Mouse (Mus musculus) forebrain, embryonic 16.5 days (tissue): ENCODE measurements around the gene Letm1. TPM values are rescaled to one million over a fixed set of nuclear protein-coding genes. Genes with fewer than 3 reads are reported as not detected.

Experiments used
- ATAC-seq: fragments of 200-750 bp; cut with Nextera tagmentation; 2 replicates; pipeline ENCODE4 v1.8.0; 2017; ENCODE audit warnings: mild to moderate bottlenecking, moderate library complexity
- H3K27ac ChIP-seq: fragments of 300-500 bp; sonication (generic); 2 replicates; pipeline ENCODE4 v1.5.1; 2014; ENCODE audit warnings: low read length, control low read depth
- H3K27me3 ChIP-seq: fragments of 300-500 bp; sonication (generic); replicated peaks from 2 replicates; pipeline ENCODE4 v1.6.1; 2014; ENCODE audit warnings: low read length; ENCODE audit not compliant: control insufficient read depth, insufficient read depth
- H3K36me3 ChIP-seq: fragments of 300-500 bp; sonication (generic); 2 replicates; pipeline ENCODE4 v1.6.1; 2014; ENCODE audit not compliant: control insufficient read depth, insufficient read depth
- H3K4me1 ChIP-seq: fragments of 300-500 bp; sonication (generic); replicated peaks from 2 replicates; pipeline ENCODE4 v1.6.1; 2014; ENCODE audit warnings: low read length; ENCODE audit not compliant: control insufficient read depth, insufficient read depth
- H3K4me2 ChIP-seq: fragments of 300-500 bp; sonication (generic); 2 replicates; pipeline ENCODE4 v1.6.1; 2014; ENCODE audit warnings: mild to moderate bottlenecking, low read length, control low read depth
- H3K4me3 ChIP-seq: fragments of 300-500 bp; sonication (generic); replicated peaks from 2 replicates; pipeline ENCODE4 v1.5.1; 2014; ENCODE audit warnings: mild to moderate bottlenecking, low read length, control low read depth
- H3K9ac ChIP-seq: fragments of 300-500 bp; sonication (generic); replicated peaks from 2 replicates; pipeline ENCODE4 v1.6.1; 2014; ENCODE audit warnings: low read depth, low read length, control low read depth
- H3K9me3 ChIP-seq: fragments of 300-500 bp; sonication (generic); 2 replicates; pipeline ENCODE4 v1.6.1; 2016; ENCODE audit warnings: low read length; ENCODE audit not compliant: control insufficient read depth
- WGBS: fragments of 180-500 bp; shearing (Covaris S2); extraction: QIAGEN DNeasy Blood & Tissue Kit; methylation state at CpG from one replicate; pipeline ENCODE4 v1.1.7; 2014; 5-methylcytosine and 5-hydroxymethylcytosine counted together
- polyA plus RNA-seq: library from polyadenylated mRNA; unstranded; fragments of >200 nt; fragmentation: Nextera tagmentation; extraction: Ambion mirVana; gene quantifications from 2 replicates; pipeline ENCODE4 v1.2.1, GENCODE M21; 2015

Letm1 gene
- polyA plus RNA-seq, 1 experiment from 2014 or later = 68.1 TPM

DNA sequence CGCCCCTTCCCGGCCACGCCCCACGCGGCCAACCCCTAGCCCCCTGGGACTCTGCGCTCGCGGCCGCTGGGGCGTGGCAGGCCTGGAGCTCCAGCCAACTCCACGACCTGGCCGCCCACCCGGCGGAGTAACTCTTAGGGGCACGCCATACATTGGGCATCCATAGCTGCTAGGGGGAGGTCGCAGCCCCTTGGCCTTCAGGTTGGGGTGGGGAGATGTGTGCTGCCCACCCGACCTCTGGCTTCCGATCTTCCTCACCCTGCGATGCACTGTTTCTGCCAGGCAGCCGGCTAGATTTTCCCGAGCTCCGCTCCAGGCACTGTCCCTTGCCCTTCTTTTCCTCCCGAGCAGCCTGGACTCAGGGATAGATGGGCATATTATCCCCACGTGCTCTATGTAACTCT is 86.9 kb downstream of the Letm1 start:
- Histone ChIP-seq H3K27me3 (0 out of 2 replicates have a peak, but pooled peaks cover 6% of the 10 kb centered on the region), H3K9me3 (no peaks in the 10 kb centered on the region), H3K4me1 (peaks cover 57% of the 10 kb centered on the region), H3K4me3 (peak overlapping the region; percentile 53), H3K9ac (peak overlapping the region; percentile 77), H3K4me2 (peak overlapping the region; percentile 83), H3K36me3 (no peaks in the 10 kb centered on the region), H3K27ac (peak overlapping the region; percentile 65)
- ATAC-seq = no peak
- 1% methylated on average over 23 of the region's 24 CpGs for WGBS

DNA sequence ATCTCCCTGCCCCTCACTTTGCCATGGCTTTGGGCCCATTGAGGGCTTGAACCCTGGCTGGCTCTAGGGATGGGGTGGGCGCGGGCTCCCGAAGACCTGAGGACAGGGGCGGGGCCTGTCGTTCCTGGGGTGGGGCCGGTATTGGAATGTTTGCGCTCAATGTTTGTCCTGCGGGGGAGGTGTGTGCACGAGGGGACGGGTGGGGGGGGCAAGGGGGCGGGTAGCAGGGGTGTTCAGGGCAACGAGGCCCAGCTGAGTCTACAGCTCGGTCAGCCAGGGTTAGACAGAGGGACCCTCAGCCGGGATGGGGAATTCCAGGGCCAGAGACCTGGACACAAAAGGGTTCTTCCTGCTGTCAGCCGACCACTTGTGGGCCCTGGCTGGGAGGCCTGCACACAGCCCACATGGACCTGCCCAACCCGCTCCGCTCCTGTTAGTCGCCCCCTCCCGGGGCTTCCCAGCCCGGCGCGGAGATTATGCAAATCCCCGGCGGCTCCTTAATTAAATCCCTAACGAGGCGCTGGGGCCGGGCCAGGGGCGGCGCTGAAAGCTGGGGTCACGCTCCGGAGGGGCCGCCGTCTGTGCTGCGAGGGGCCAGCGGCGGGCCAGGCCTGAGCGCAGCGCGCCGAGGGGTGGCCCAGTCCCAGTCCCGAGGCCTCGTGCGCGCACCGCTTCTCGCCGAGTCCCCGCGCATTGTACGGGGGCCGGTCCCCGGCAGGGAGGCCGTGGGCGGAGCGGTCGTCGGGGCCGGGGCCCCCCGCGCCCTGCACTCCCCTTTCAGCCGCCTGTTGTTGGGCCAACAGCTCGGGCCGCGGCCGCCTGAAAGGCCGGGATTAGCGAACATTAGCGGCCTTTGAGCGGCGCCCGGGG is 87.5 kb downstream of the Letm1 start:
- 2% methylated on average over 61 of the region's 71 CpGs for WGBS
- H3K27me3 ChIP-seq = 0 out of 2 replicates have a peak, but pooled peaks cover 6% of the 10 kb centered on the region
- H3K4me1 ChIP-seq = peaks cover 58% of the 10 kb centered on the region

DNA sequence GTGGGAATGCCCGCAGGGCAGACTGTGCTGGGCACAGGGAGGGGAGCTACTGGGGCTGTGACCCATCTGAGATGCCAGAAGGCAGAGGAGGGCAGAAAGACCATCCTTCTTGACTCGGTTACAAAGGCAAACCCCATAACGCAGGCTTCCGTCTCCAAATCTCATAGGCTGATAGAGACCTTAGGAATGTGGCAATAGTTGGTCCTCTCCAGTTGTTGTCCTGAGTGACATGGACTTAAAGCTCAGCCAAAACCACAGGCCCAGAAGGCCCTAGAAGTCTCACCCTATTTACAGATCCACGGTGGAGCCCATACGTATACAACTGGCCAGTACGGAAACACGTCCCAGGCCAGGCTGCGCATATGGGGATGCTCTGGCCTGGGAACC is 88.2 kb downstream of the Letm1 start:
- peaks cover 58% of the 10 kb centered on the region for H3K4me1 ChIP-seq
- ATAC-seq = no peak
- H3K9ac ChIP-seq = no peak overlapping the region; the same call in 1 of the 2 replicates
- no peaks in the 10 kb centered on the region for H3K36me3 ChIP-seq
- 0 out of 2 replicates have a peak, but pooled peaks cover 6% of the 10 kb centered on the region for H3K27me3 ChIP-seq
- H3K4me3 ChIP-seq = no peak overlapping the region
- H3K27ac ChIP-seq = no peak overlapping the region
- 28% methylated on average over 9 of the region's 9 CpGs for WGBS
- peak overlapping the region; percentile 83 for H3K4me2 ChIP-seq
- no peaks in the 10 kb centered on the region for H3K9me3 ChIP-seq

More for the DNA sequence above, 87.5 kb downstream of the Letm1 start:
- H3K9me3 ChIP-seq = no peaks in the 10 kb centered on the region
- peak overlapping the region; percentile 53 for H3K4me3 ChIP-seq
- H3K9ac ChIP-seq = peak overlapping the region; percentile 77
- ATAC-seq = peak; percentile 81
- no peaks in the 10 kb centered on the region for H3K36me3 ChIP-seq
- H3K27ac ChIP-seq = peak overlapping the region; percentile 65
- peak overlapping the region; percentile 83 for H3K4me2 ChIP-seq

DNA sequence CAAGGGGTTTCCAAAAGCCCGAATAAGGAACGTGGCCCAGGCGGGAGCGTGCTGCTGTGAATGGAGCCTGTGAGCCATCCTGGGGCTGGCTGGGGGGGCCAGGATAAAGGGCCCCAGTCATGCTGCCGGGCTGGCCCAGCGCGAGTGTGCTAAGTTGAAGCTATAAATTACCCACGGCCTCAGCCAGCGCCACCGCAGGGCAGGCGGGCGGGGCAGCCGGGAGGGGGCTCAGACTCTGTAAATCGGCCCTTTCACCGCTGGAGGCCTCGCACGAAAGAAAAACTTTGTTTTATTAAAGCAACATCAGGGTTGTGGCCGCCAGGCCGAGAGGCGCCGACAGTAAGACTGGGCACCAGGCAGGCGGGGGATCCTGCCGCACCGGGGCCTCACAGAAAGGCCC is 90.2 kb downstream of the Letm1 start:
- WGBS = 4% methylated on average over 24 of the region's 24 CpGs
- Histone ChIP-seq H3K9me3 (no peaks in the 10 kb centered on the region), H3K36me3 (no peaks in the 10 kb centered on the region), H3K27ac (peak overlapping the region; percentile 65), H3K4me3 (no peak overlapping the region), H3K27me3 (0 out of 2 replicates have a peak, but pooled peaks cover 6% of the 10 kb centered on the region), H3K4me1 (peaks cover 58% of the 10 kb centered on the region), H3K4me2 (0 out of 2 replicates have a peak overlapping the region, but pooled peaks have one; percentile 11), H3K9ac (peak overlapping the region; percentile 46)
- no peak for ATAC-seq

GRCm38 (mm10) chr5:33689852-33690645 is 92.6 kb downstream of the Letm1 start:
- H3K36me3 ChIP-seq = no peaks in the 10 kb centered on the region
- H3K4me2 ChIP-seq = no peak overlapping the region
- H3K9me3 ChIP-seq = no peaks in the 10 kb centered on the region
- H3K27ac ChIP-seq = peak overlapping the region; percentile 80
- H3K27me3 ChIP-seq = 0 out of 2 replicates have a peak, but pooled peaks cover 3% of the 10 kb centered on the region
- WGBS = 35% methylated on average over 11 of the region's 11 CpGs
- peak overlapping the region; percentile 41 for H3K9ac ChIP-seq
- peak; percentile 11 for ATAC-seq
- no peak overlapping the region for H3K4me3 ChIP-seq
- peaks cover 39% of the 10 kb centered on the region for H3K4me1 ChIP-seq

Other genes starting within 250 kb of the Letm1 start
- gene Fam53a, start 153.2 kb downstream of the Letm1 start, polyA plus RNA-seq = 39.9 and 41.7 TPM in 2 replicates
- gene Gm9903, start 152.9 kb downstream of the Letm1 start, polyA plus RNA-seq = 0.60 and 0.98 TPM in 2 replicates
- 126 and 130 TPM in 2 replicates for gene Slbp, start 130.2 kb downstream of the Letm1 start, polyA plus RNA-seq
- 71.9 and 85.2 TPM in 2 replicates for gene Tacc3, start 124.7 kb downstream of the Letm1 start, polyA plus RNA-seq
- gene Tmem129, start 124.4 kb downstream of the Letm1 start, polyA plus RNA-seq = 35.4 and 39.1 TPM in 2 replicates
- gene Fgfr3, start 61.1 kb downstream of the Letm1 start, polyA plus RNA-seq = 29.9 and 33.0 TPM in 2 replicates
- gene Nsd2, start 37.9 kb upstream of the Letm1 start, polyA plus RNA-seq = 89.8 and 92.6 TPM in 2 replicates
- 45.3 and 47.5 TPM in 2 replicates for gene Nelfa, start 153.6 kb upstream of the Letm1 start, polyA plus RNA-seq
- gene Gm1673, start 200.6 kb upstream of the Letm1 start, polyA plus RNA-seq = 435 and 524 TPM in 2 replicates
- 3.8 and 4.7 TPM in 2 replicates for gene Nat8l, start 213.2 kb upstream of the Letm1 start, polyA plus RNA-seq